Mouse (Mus musculus) intestine, embryonic 14.5 days (tissue): ENCODE measurements around the gene Csnk1e. TPM values are rescaled to one million over a fixed set of nuclear protein-coding genes. Genes with fewer than 3 reads are reported as not detected.
A peak's percentile ranks its signal among the peaks of the same experiment; 100 is the strongest.

Experiments used
- ATAC-seq: fragments of 200-750 bp; cut with Nextera tagmentation; replicated peaks from 2 replicates; pipeline ENCODE4 v1.8.0; 2017; ENCODE audit warnings: low read depth, moderate number of reproducible peaks, moderate TSS enrichment, moderate library complexity; ENCODE audit not compliant: low FRiP score, low TSS enrichment
- DNase-seq: peaks from one replicate; pipeline ENCODE4 v3.0.0-alpha.2; 2018; ENCODE audit warnings: low spot score
- H3K27ac ChIP-seq: fragments of 300-500 bp; sonication (generic); 2 replicates; pipeline ENCODE4 v1.5.1; 2014; ENCODE audit warnings: low read depth, mild to moderate bottlenecking, control low read depth
- H3K27me3 ChIP-seq: fragments of 300-500 bp; sonication (generic); replicated peaks from 2 replicates; pipeline ENCODE4 v1.6.1; 2014; ENCODE audit warnings: low read length, control low read depth; ENCODE audit not compliant: control insufficient read depth, insufficient read depth
- H3K36me3 ChIP-seq: fragments of 300-500 bp; sonication (generic); 2 replicates; pipeline ENCODE4 v1.6.1; 2014; ENCODE audit warnings: low read length, control low read depth; ENCODE audit not compliant: control insufficient read depth, insufficient read depth
- H3K4me1 ChIP-seq: fragments of 300-500 bp; sonication (generic); replicated peaks from 2 replicates; pipeline ENCODE4 v1.6.1; 2014; ENCODE audit warnings: low read length, control low read depth, mixed read lengths; ENCODE audit not compliant: control insufficient read depth, insufficient read depth
- H3K4me2 ChIP-seq: fragments of 300-500 bp; sonication (generic); 2 replicates; pipeline ENCODE4 v1.6.1; 2014; ENCODE audit warnings: low read length
- H3K4me3 ChIP-seq: fragments of 300-500 bp; sonication (generic); 2 replicates; pipeline ENCODE4 v1.5.1; 2014; ENCODE audit warnings: low read depth, low read length, control low read depth, mixed read lengths
- H3K9ac ChIP-seq: fragments of 300-500 bp; sonication (generic); 2 replicates; pipeline ENCODE4 v1.6.1; 2014; ENCODE audit warnings: mild to moderate bottlenecking, low read length
- H3K9me3 ChIP-seq: fragments of 300-500 bp; sonication (generic); 2 replicates; pipeline ENCODE4 v1.6.1; 2016; ENCODE audit warnings: low read length, control low read depth; ENCODE audit not compliant: control insufficient read depth
- WGBS: fragments of 180-500 bp; shearing (Covaris S2); extraction: QIAGEN DNeasy Blood & Tissue Kit; methylation state at CpG from one replicate; pipeline ENCODE4 v1.1.7; 2014; 5-methylcytosine and 5-hydroxymethylcytosine counted together
- polyA plus RNA-seq: library from polyadenylated mRNA; unstranded; fragments of >200 nt; fragmentation: Nextera tagmentation; extraction: Ambion mirVana; gene quantifications from 2 replicates; pipeline ENCODE4 v1.2.1, GENCODE M21; 2014

The Csnk1e gene
- polyA plus RNA-seq, 1 experiment from 2014 or later = 78.1 TPM

DNA sequence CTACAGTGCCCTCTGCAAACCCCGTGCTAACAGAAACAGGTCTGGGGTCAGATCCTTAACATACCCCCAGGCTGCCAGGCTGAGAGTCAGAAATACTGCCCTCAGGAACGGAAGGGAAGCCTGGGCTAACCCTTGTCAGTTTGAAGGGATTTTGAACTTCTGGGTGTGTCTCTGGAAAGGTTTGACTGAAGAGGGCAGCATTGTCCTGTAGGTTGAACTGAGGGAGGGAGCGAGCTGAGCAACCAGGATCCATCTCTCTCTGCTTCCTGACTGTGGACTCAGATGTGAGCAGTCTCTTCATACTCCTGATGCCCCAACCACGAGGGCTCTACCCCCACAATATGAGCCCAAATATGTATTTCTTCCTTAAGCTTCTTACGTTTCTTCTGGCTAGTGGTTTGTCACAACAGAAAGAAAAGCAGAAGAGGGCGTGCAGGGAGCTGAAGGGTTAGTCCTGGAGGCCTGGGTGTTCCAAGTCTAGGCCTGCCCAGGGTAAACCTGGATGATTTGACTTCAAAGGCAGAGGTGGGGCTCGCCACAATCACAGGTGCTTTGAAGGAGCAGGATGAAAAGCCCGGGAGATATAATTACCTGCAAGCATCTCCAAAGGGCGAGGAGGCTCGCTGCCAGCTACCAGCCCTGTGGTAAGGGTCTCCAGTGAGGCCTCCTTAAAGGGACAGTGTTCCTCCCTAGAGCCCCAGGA lies 43.9 kb downstream of the Csnk1e start:
- Histone ChIP-seq H3K4me1 (no peaks in the 10 kb centered on the region), H3K4me2 (no peak overlapping the region), H3K9me3 (no peaks in the 10 kb centered on the region), H3K36me3 (no peaks in the 10 kb centered on the region), H3K27ac (no peak overlapping the region), H3K4me3 (no peak overlapping the region), H3K27me3 (no peaks in the 10 kb centered on the region), H3K9ac (no peak overlapping the region)
- 63% methylated on average over 10 of the region's 10 CpGs for WGBS
- no peak for DNase-seq
- ATAC-seq = no peak

DNA sequence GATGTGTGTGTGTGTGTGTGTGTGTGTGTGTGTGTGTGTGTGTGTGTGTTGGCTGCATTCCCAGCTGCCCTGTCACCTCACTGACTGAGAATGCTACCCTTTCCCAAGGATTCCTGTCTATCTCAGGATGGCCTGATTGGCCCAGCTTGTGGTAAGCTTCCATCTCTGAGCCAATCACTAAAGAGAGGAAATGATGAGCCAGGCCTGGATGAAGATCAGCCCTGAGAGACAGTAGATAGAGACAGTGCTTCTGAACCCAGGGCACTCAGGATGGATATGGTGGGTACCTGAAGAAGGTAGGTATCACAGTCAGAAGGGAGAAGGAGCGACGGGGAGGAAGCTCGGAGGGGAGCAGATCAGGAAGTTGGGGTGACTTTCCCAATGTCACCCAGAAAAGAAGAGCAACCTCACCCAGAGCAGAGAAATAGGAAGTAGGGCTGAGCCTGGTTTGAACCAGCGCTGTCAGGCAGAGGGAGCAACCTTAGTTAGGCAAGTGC lies 46.2 kb downstream of the Csnk1e start:
- no peak overlapping the region for H3K4me2 ChIP-seq
- no peak for DNase-seq
- WGBS = 82% methylated on average over 4 of the region's 4 CpGs
- no peak overlapping the region for H3K27ac ChIP-seq
- no peaks in the 10 kb centered on the region for H3K9me3 ChIP-seq
- H3K27me3 ChIP-seq = peaks cover 9% of the 10 kb centered on the region; the same call in 1 of the 2 replicates
- no peak for ATAC-seq
- no peak overlapping the region for H3K4me3 ChIP-seq
- H3K9ac ChIP-seq = no peak overlapping the region
- no peaks in the 10 kb centered on the region for H3K36me3 ChIP-seq
- H3K4me1 ChIP-seq = no peaks in the 10 kb centered on the region

DNA sequence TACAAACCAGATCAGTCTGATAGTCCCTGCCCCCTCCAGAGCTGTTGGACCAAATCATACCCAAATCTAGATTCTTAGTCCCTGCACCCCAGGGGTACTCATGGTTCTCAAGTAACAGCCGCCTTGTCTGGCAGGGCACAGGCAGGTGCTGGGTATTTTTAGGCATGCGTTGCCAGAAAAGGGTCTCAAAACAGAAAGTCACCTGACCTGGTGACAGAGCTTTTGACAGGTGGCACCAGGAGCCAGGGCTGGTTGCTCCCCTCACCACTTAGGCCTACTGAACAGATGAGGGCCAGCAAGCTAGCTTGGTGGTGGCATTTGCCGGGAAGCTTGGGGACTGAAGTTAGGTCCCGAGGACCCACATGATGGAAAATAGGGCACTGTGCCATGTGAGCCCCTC lies 48.8 kb downstream of the Csnk1e start:
- Histone ChIP-seq H3K9ac (no peak overlapping the region), H3K27ac (no peak overlapping the region), H3K36me3 (no peaks in the 10 kb centered on the region), H3K9me3 (no peaks in the 10 kb centered on the region), H3K4me3 (no peak overlapping the region), H3K27me3 (peaks cover 11% of the 10 kb centered on the region; the same call in 1 of the 2 replicates), H3K4me1 (peaks cover 8% of the 10 kb centered on the region; the same call in 1 of the 2 replicates), H3K4me2 (no peak overlapping the region)
- WGBS = 87% methylated on average over 4 of the region's 4 CpGs
- ATAC-seq (no peak), DNase-seq (no peak)

DNA sequence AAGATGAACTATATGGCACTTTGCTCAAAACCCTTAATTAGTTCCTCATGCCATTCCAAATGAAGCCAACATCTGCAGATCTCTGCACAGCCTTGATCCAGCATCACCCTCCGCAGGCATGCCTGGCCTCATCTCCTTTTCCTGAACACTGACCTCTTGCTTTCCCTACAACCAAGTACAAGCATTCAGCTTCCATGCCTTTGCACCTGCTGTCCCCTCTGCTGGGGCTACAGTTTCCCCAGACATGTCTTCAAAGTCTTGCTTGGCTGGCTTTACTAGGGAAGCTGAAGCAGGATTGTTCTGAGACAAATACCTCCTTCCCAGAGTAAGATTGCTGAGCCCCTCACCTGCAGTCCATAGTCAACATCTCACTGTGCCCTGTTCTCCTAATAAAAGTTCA lies 51.1 kb downstream of the Csnk1e start:
- H3K4me2 ChIP-seq = no peak overlapping the region; the same call in 1 of the 2 replicates
- no peak overlapping the region for H3K27ac ChIP-seq
- no peaks in the 10 kb centered on the region for H3K9me3 ChIP-seq
- ATAC-seq = no peak
- H3K9ac ChIP-seq = no peak overlapping the region
- H3K4me3 ChIP-seq = no peak overlapping the region
- H3K4me1 ChIP-seq = peaks cover 30% of the 10 kb centered on the region
- H3K36me3 ChIP-seq = no peaks in the 10 kb centered on the region
- DNase-seq = no peak
- H3K27me3 ChIP-seq = peaks cover 11% of the 10 kb centered on the region; the same call in 1 of the 2 replicates
- whole genome bisulfite sequencing = 81% methylated on average over 1 of the region's 1 CpGs

DNA sequence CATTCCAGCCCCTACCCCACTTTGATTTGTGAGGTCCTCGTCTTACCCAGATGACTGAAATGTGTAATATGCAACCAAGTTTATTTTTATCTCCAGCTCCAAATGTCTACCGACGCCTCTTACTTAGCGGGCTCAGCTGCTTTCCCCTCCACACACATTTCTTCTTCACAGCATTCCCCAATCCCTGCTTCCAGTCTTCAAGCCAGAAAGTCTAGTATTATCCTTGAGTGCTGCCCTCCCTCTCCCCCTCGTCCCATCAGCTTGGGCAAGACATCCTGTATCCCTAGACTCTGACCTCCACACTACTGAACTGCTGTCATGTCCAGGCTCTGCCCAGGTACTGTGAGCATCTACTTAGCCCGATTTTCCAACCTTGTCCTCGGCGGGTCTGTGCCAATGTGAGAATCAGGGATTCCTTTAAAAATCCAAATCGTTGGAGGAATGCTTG lies 51.6 kb downstream of the Csnk1e start:
- no peaks in the 10 kb centered on the region for H3K9me3 ChIP-seq
- peaks cover 30% of the 10 kb centered on the region for H3K4me1 ChIP-seq
- no peak for DNase-seq
- peaks cover 11% of the 10 kb centered on the region; the same call in 1 of the 2 replicates for H3K27me3 ChIP-seq
- no peak for ATAC-seq
- H3K36me3 ChIP-seq = no peaks in the 10 kb centered on the region
- 15% methylated on average over 9 of the region's 9 CpGs for WGBS
- peak overlapping the region; percentile 62; the same call in 1 of the 2 replicates for H3K27ac ChIP-seq
- H3K9ac ChIP-seq = peak overlapping the region; percentile 82
- peak overlapping the region; percentile 70 for H3K4me2 ChIP-seq
- peak overlapping the region; percentile 90 for H3K4me3 ChIP-seq

DNA sequence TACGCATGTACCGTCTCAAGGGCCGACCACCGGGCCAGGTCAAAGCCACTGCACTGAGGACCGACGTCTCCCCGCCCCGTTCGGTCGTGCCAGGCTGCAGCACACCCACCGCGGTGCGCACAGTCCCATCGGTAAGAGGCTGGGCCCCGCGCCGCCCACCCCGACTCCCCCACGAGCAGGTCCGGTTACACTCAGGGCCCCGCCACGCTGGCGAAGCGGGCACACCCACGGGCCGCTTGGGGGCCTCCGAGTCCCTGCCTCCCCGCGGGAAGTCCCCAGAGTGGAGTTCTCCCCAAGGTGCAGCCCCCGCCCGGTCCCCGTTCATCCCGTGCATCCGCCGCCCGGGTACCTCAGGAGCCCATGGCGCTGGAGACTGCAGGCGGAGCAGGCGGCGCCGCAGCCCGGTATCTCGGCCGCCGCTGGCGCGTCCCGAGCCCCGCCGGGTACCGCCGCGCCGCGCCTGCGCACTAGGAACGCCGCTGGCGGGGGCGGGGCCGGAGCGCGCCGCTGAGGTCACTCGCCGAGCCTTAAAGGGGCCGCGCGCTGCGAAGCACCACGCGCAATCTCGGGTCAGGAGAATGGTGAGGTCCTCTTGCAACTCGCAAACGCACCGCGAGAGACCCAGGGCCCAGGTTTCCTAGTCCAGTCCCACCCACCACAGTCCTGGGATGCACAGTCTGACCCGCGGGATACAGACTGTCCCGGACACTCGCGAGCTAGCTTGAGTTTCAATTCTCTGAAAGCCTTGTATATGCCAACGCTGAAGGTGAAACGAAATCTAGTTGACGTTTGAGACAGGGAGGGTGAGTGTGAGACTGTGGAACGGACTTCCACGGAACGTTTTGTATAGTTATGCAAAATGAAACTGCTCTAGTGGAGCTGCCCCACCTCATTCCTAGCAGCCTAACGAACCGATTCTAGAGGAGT lies 52.3 kb downstream of the Csnk1e start, which contains the start of gene Tmem184b:
TSS of gene Tmem184b (minus strand) at position 734 of the 927 bp plus-strand sequence.
- peaks cover 30% of the 10 kb centered on the region for H3K4me1 ChIP-seq
- H3K4me2 ChIP-seq = peak within 1 kb of the TSS; percentile 70
- DNase-seq (peak; percentile 90), ATAC-seq (peak; percentile 83)
- peak within 1 kb of the TSS; percentile 62; the same call in 1 of the 2 replicates for H3K27ac ChIP-seq
- H3K4me3 ChIP-seq = peak within 1 kb of the TSS; percentile 90
- no peaks in the 10 kb centered on the region for H3K36me3 ChIP-seq
- no peaks in the 10 kb centered on the region for H3K9me3 ChIP-seq
- peaks cover 11% of the 10 kb centered on the region; the same call in 1 of the 2 replicates for H3K27me3 ChIP-seq
- H3K9ac ChIP-seq = peak within 1 kb of the TSS; percentile 82
- WGBS = under 1% methylated on average over 90 of the region's 90 CpGs

GRCm38 (mm10) chr15:79402176-79402575 lies 53.2 kb downstream of the Csnk1e start:
- Histone ChIP-seq H3K4me1 (peaks cover 30% of the 10 kb centered on the region), H3K27me3 (peaks cover 11% of the 10 kb centered on the region; the same call in 1 of the 2 replicates), H3K9ac (peak overlapping the region; percentile 82), H3K4me2 (peak overlapping the region; percentile 70), H3K9me3 (no peaks in the 10 kb centered on the region), H3K27ac (no peak overlapping the region), H3K4me3 (peak overlapping the region; percentile 90), H3K36me3 (no peaks in the 10 kb centered on the region)
- 12% methylated on average over 5 of the region's 5 CpGs for WGBS
- ATAC-seq (0 out of 2 replicates have a peak, but pooled peaks have one; percentile 3), DNase-seq (no peak)

DNA sequence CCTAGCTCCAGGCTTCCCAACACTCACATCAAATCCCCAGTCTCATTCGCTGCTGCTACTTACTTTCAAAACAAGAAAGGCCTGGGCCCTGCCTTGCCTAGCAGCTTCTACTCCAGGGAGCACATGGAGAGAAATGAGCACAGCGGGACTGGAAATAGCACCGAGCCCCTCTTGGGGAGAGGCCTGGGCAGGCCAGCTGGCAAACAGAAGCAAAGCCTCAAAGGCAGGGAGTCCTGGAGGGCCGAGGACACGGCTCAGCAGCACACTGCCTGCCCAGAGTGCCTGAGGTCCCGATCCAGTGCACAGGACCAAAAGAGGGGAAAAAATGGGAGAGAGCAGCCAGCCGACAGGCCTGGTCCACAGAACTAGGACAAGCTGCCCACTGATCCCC lies 54.4 kb downstream of the Csnk1e start:
- Histone ChIP-seq H3K27ac (no peak overlapping the region), H3K4me3 (no peak overlapping the region), H3K9me3 (no peaks in the 10 kb centered on the region), H3K36me3 (no peaks in the 10 kb centered on the region), H3K4me2 (no peak overlapping the region), H3K27me3 (peaks cover 11% of the 10 kb centered on the region; the same call in 1 of the 2 replicates), H3K9ac (no peak overlapping the region), H3K4me1 (peaks cover 30% of the 10 kb centered on the region)
- no peak for ATAC-seq
- no peak for DNase-seq
- WGBS = 53% methylated on average over 7 of the region's 7 CpGs
